Mouse (Mus musculus) small intestine, adult 2 months (tissue): ENCODE data around the gene Vdac2. TPM values are rescaled to one million over a fixed set of nuclear protein-coding genes. Genes with fewer than 3 reads are reported as not detected.

Source experiments
- H3K27ac ChIP-seq: fragments of 200-500 bp; 2 replicates; pipeline ENCODE4 v1.5.1; 2012; ENCODE audit warnings: low read depth, low read length, control low read depth, inconsistent platforms; ENCODE audit not compliant: insufficient read depth
- H3K27me3 ChIP-seq: fragments of 200-500 bp; 2 replicates; pipeline ENCODE4 v1.6.1; 2012; ENCODE audit warnings: mild to moderate bottlenecking, moderate library complexity, low read length, inconsistent platforms; ENCODE audit not compliant: control insufficient read depth, insufficient read depth
- H3K36me3 ChIP-seq: fragments of 200-500 bp; 2 replicates; pipeline ENCODE4 v1.6.1; 2012; ENCODE audit warnings: mild to moderate bottlenecking, low read length, control low read depth, inconsistent platforms; ENCODE audit not compliant: control insufficient read depth, insufficient read depth
- H3K4me1 ChIP-seq: fragments of 200-500 bp; 2 replicates; pipeline ENCODE4 v1.6.1; 2012; ENCODE audit warnings: low read length, inconsistent platforms, mixed read lengths; ENCODE audit not compliant: control insufficient read depth, insufficient read depth, insufficient read length
- H3K4me3 ChIP-seq: fragments of 200-500 bp; 2 replicates; pipeline ENCODE4 v1.5.1; 2012; ENCODE audit warnings: low read depth, mild to moderate bottlenecking, control low read depth, inconsistent platforms, low read length, moderate library complexity
- CTCF ChIP-seq: fragments of 200-500 bp; IDR thresholded peaks from 2 replicates; pipeline ENCODE4 v1.5.1; 2012; ENCODE audit warnings: low read depth, mild to moderate bottlenecking, control low read depth, inconsistent platforms, low read length, moderate library complexity, mixed read lengths; ENCODE audit not compliant: insufficient replicate concordance, insufficient read length; ENCODE audit errors: extremely low read depth
- POLR2A ChIP-seq: fragments of 200-500 bp; IDR thresholded peaks from 2 replicates; pipeline ENCODE4 v1.6.1; 2012; ENCODE audit warnings: low read depth, mild to moderate bottlenecking, control low read depth, inconsistent platforms, low read length, moderate library complexity
- WGBS: fragments of 180-500 bp; shearing (Covaris S2); methylation state at CpG from one replicate; pipeline ENCODE4 v1.1.7; 2018; 5-methylcytosine and 5-hydroxymethylcytosine counted together
- polyA plus RNA-seq: library from polyadenylated mRNA; depleted of rRNA; stranded (reverse); fragments of >200 nt; gene quantifications from 2 replicates; pipeline ENCODE4 v1.2.3, GENCODE M21; 2012

The Vdac2 gene
- polyA plus RNA-seq, 1 experiment: 371 TPM

DNA sequence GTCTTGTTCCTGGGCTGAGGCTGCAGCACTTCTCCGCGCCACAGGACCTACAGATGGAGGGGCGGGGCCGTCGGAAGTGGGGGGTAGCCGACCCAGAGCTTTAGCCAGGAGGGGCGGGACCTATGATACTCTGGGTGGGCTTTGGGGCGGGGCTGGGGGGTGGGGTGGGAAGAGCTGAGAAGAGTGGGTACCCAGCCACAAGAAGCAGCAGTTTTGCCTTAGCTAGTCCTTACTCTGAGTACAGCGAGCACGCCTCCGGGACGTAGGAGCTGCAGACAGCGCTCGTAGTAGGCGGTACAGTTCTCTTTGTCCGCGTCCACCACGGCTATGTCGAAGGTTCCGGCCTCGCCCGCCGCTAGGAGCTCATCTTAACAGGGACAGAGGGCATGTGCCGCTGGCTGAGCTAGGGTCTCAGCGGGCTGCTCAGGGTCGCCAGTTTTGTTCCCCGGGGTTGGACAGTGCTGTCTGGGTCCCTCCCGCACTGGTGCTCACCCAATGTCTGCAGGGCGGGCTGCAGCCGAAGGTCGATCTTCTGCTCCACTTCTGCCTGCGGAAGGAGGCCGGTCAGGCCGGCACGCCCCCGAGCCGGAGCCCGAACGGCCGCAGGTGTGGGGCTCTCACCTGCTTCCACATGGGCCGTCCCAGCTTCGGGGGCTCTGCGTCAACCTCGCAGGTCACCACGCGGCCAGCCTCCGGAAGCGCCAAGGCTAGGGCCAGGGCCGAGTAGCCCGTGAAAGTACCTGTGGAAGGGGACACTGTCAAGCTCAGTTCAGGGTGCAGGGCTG, 22.5 kb downstream of the Vdac2 start:
- peaks cover 43% of the 10 kb centered on the region for H3K36me3 ChIP-seq

DNA sequence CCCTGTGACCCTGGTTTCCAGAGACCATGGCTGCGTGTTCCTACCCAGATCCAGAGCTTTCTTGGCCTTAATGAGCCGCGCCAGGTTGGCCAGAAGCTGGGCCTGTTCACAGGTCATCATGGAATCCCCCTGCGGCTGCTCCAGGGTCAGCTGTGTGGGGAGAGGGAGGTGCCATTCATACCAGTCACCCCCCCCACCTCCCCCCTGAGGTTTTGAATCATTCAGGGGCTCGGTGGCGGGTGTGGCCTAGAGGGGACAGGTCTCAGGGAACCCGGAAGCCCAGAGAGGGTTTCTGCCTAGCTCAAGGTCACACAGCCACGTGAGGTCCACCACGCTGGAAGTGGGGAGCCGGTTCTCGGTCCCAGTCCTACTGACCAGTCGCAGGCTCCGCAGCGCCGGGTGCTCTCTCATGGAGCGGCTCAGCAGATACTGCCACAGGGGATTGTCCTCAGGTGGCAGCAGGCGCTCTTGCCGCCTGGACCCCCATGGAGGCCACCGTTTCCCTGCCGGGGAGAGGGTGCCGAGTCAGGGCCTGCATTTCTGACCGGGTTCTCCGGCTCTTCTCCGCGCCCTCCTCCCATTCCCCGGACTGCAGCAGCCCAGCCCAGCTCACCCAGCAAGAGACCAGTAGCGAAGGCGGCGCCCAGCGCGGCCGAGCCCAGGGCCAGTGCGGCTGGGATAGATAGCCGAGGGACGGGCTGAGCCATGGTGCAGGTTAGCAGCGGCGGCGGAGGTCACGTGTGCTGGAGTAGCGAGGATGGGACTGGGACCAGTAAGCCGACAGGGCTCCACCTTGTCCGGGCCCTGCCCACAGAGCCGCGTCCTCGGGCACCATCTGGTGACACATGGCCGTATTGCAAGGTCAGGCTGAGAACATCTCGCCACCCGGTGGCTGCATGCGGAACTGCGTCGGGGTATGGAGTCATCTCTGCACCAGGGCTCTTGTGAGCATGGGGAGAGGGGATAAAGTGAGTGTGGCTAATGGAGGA, 23.4 kb downstream of the Vdac2 start, which contains the start of gene Comtd1:
Gene Comtd1, minus strand, starts transcription at position 812 of the 989 bp plus-strand sequence.
- no peaks in the 10 kb centered on the region for H3K27me3 ChIP-seq
- TF ChIP-seq CTCF: peak; percentile 100
- peak; percentile 59; the same call in 1 of the 2 replicates for TF ChIP-seq POLR2A
- peaks cover 4% of the 10 kb centered on the region; the same call in 1 of the 2 replicates for H3K4me1 ChIP-seq
- peaks cover 34% of the 10 kb centered on the region for H3K36me3 ChIP-seq
- under 1% methylated on average over 51 of the region's 51 CpGs for WGBS
- H3K4me3 ChIP-seq: peak within 1 kb of the TSS; percentile 63
- H3K27ac ChIP-seq: peak within 1 kb of the TSS; percentile 88

More for the DNA sequence above, 22.5 kb downstream of the Vdac2 start:
- TF ChIP-seq CTCF: peak; percentile 14; the same call in 1 of the 2 replicates
- no peak for TF ChIP-seq POLR2A
- WGBS: 1% methylated on average over 50 of the region's 50 CpGs
- peaks cover 4% of the 10 kb centered on the region; the same call in 1 of the 2 replicates for H3K4me1 ChIP-seq
- peak overlapping the region; percentile 88 for H3K27ac ChIP-seq
- no peaks in the 10 kb centered on the region for H3K27me3 ChIP-seq
- H3K4me3 ChIP-seq: peak overlapping the region; percentile 63

DNA sequence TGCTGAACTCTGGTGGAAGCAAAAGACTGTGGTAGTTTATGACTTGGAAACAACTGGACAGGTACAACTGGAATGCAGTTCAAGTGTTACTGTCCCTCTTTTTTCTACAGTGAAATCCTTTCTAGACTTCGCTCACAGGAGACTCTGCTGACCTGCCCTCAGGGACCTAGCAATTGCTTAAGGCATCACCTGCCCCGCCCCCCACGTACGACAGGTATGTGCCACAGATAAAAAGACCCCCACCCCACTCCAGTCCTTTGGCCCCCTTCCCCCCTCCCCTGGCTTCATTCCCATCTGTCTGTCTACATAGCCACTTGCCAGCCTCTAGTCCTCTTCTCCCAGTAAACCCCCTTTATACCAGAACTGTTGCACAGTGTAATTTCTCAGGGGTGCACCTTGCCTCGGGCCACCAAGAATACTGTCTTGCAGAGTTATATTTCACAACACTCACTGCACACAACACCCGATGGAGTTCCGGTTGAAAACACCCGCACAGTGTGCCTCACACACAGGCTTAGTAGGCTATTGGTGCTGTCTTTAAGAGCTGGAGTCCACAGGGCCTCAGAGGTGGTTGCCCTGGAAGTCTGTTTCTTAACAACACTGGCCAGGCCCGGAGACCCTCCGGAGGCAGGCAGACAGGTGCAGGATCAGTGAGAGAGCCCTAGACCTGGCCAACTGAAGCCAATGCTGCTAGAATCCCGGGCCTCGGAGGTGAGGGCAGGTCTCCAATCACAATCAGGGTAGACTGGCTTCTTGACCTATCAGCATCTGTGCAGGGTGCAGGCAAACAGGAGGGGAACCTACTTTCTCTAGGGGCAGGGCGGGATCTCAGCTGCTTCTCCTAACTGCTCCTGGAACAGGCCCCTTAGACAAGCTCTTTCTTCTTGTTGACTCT, 24.7 kb downstream of the Vdac2 start:
- H3K4me3 ChIP-seq: no peak overlapping the region
- WGBS: 89% methylated on average over 13 of the region's 13 CpGs

DNA sequence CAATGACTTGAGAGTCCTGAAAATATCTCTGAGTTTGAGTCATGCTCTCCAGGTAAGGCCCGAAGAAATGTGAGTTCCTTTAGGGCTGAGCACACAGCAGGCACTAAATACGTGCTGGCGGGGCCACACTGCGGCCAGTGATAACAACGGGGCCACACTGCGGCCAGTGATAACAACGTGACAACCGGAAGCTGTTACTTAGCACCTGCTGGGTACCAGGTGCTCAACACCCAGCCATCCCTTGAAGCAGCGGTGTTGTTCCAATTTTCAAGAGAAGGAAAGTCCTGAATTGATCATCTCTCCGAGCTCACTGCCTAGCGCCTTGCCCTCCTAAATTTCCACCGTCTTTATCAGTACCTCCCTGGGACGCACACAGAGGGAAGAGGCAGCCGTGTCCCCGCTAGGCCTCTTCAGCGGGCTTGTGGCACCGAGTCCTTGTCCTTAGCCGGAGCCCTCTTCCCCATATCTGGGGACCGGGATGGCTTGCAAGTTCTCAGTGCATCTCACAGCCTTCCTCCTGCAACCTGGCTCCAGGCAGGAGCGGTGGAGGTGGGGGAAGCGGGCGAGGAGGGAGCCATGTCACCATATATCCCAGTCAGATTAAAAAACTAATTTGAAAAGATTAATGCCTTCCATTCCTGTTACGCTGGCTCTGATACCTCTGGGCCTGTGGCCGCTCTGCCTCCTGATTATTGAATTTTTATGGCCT, 25.5 kb downstream of the Vdac2 start:
- 82% methylated on average over 24 of the region's 24 CpGs for WGBS
- H3K36me3 ChIP-seq: peaks cover 15% of the 10 kb centered on the region
- no peak for TF ChIP-seq CTCF
- no peak for TF ChIP-seq POLR2A
- no peak overlapping the region for H3K4me3 ChIP-seq
- no peak overlapping the region for H3K27ac ChIP-seq
- H3K27me3 ChIP-seq: no peaks in the 10 kb centered on the region
- peaks cover 8% of the 10 kb centered on the region; the same call in 1 of the 2 replicates for H3K4me1 ChIP-seq

More for the DNA sequence above, 24.7 kb downstream of the Vdac2 start:
- Histone ChIP-seq H3K27me3 (no peaks in the 10 kb centered on the region), H3K4me1 (peaks cover 8% of the 10 kb centered on the region; the same call in 1 of the 2 replicates), H3K36me3 (peaks cover 22% of the 10 kb centered on the region), H3K27ac (no peak overlapping the region)
- no peak for TF ChIP-seq POLR2A

- Histone ChIP-seq H3K4me1 (peaks cover 5% of the 10 kb centered on the region; the same call in 1 of the 2 replicates), H3K36me3 (no peaks in the 10 kb centered on the region), H3K4me3 (no peak overlapping the region), H3K27ac (no peak overlapping the region), H3K27me3 (no peaks in the 10 kb centered on the region)
- 59% methylated on average over 16 of the region's 16 CpGs for WGBS
- no peak for TF ChIP-seq POLR2A
- no peak for TF ChIP-seq CTCF
These were observed 27.2 kb downstream of the Vdac2 start for GRCm38 (mm10) chr14:21851996-21852791.
